Mouse (Mus musculus): Measurements from ENCODE around the gene Ralgps1. TPM values are rescaled to one million over a fixed set of nuclear protein-coding genes. Genes with fewer than 3 reads are reported as not detected.

Ralgps1 gene
- total and polyA plus RNA-seq, 2 experiments from 2014 or later: 20.7 to 69.9 TPM

- Histone ChIP-seq H3K9ac (replicated peaks; ENCODE audit: low read length) (no peak overlapping the region), H3K9me3 (ENCODE audit: low read length) (no peaks in the 10 kb centered on the region), H3K4me1 (ENCODE audit: insufficient read depth, low read length) (peaks cover 5% of the 10 kb centered on the region; the same call in 1 of the 2 replicates), H3K36me3 (ENCODE audit: insufficient read depth, low read length) (no peaks in the 10 kb centered on the region), H3K4me2 (ENCODE audit: low read depth, low read length) (no peak overlapping the region), H3K4me3 (ENCODE audit: low read length) (no peak overlapping the region), H3K27ac (no peak overlapping the region), H3K27me3 (ENCODE audit: insufficient read depth, low read length) (no peaks in the 10 kb centered on the region)
- ATAC-seq: no peak
- no peak for DNase-seq (ENCODE audit: low spot score)
- no peak for TF ChIP-seq CTCF (IDR thresholded peaks at IDR 0.05; ENCODE audit: low read depth)
- 82% methylated on average over 4 of the region's 4 CpGs for WGBS
These were observed 6.6 kb downstream of the Ralgps1 start for GRCm38 (mm10) chr2:33364656-33365055.

- 91% methylated on average over 4 of the region's 4 CpGs for WGBS
- Histone ChIP-seq H3K4me1 (ENCODE audit: insufficient read depth, low read length) (peaks cover 5% of the 10 kb centered on the region; the same call in 1 of the 2 replicates), H3K36me3 (ENCODE audit: insufficient read depth, low read length) (no peaks in the 10 kb centered on the region), H3K4me2 (ENCODE audit: low read depth, low read length) (no peak overlapping the region), H3K9me3 (ENCODE audit: low read length) (no peaks in the 10 kb centered on the region), H3K9ac (replicated peaks; ENCODE audit: low read length) (no peak overlapping the region), H3K27me3 (ENCODE audit: insufficient read depth, low read length) (no peaks in the 10 kb centered on the region), H3K4me3 (ENCODE audit: low read length) (no peak overlapping the region), H3K27ac (no peak overlapping the region)
- TF ChIP-seq CTCF (IDR thresholded peaks at IDR 0.05; ENCODE audit: low read depth): no peak
- ATAC-seq (no peak), DNase-seq (ENCODE audit: low spot score) (no peak)
These were observed 7.4 kb downstream of the Ralgps1 start for GRCm38 (mm10) chr2:33363890-33364289.

GRCm38 (mm10) chr2:33361139-33361716 is 10.1 kb downstream of the Ralgps1 start:
- H3K9me3 ChIP-seq (ENCODE audit: low read length): no peaks in the 10 kb centered on the region
- H3K9ac ChIP-seq (replicated peaks; ENCODE audit: low read length): no peak overlapping the region
- ATAC-seq (no peak), DNase-seq (ENCODE audit: low spot score) (peak; percentile 34)
- no peak overlapping the region for H3K4me2 ChIP-seq (ENCODE audit: low read depth, low read length)
- peaks cover 4% of the 10 kb centered on the region; the same call in 1 of the 2 replicates for H3K4me1 ChIP-seq (ENCODE audit: insufficient read depth, low read length)
- no peak for TF ChIP-seq CTCF (IDR thresholded peaks at IDR 0.05; ENCODE audit: low read depth)
- 62% methylated on average over 9 of the region's 9 CpGs for WGBS
- H3K27ac ChIP-seq: peak overlapping the region; percentile 27; the same call in 1 of the 2 replicates
- H3K27me3 ChIP-seq (ENCODE audit: insufficient read depth, low read length): no peaks in the 10 kb centered on the region
- no peaks in the 10 kb centered on the region for H3K36me3 ChIP-seq (ENCODE audit: insufficient read depth, low read length)
- H3K4me3 ChIP-seq (ENCODE audit: low read length): no peak overlapping the region

- DNase-seq (ENCODE audit: low spot score): no peak
- no peak for TF ChIP-seq CTCF (IDR thresholded peaks at IDR 0.05; ENCODE audit: low read depth)
- H3K4me3 ChIP-seq (ENCODE audit: low read length): no peak overlapping the region
- 71% methylated on average over 3 of the region's 3 CpGs for WGBS
- no peaks in the 10 kb centered on the region for H3K27me3 ChIP-seq (ENCODE audit: insufficient read depth, low read length)
- H3K4me2 ChIP-seq (ENCODE audit: low read depth, low read length): no peak overlapping the region
- H3K27ac ChIP-seq: peak overlapping the region; percentile 27; the same call in 1 of the 2 replicates
- H3K4me1 ChIP-seq (ENCODE audit: insufficient read depth, low read length): peaks cover 2% of the 10 kb centered on the region; the same call in 1 of the 2 replicates
- no peak overlapping the region for H3K9ac ChIP-seq (replicated peaks; ENCODE audit: low read length)
- ATAC-seq: no peak
- no peaks in the 10 kb centered on the region for H3K9me3 ChIP-seq (ENCODE audit: low read length)
- H3K36me3 ChIP-seq (ENCODE audit: insufficient read depth, low read length): no peaks in the 10 kb centered on the region
These were observed 10.7 kb downstream of the Ralgps1 start for GRCm38 (mm10) chr2:33360564-33360963.

- ATAC-seq (no peak), DNase-seq (ENCODE audit: low spot score) (no peak)
- WGBS: 88% methylated on average over 8 of the region's 8 CpGs
- Histone ChIP-seq H3K4me3 (ENCODE audit: low read length) (no peak overlapping the region), H3K4me1 (ENCODE audit: insufficient read depth, low read length) (peaks cover 5% of the 10 kb centered on the region), H3K4me2 (ENCODE audit: low read depth, low read length) (no peak overlapping the region), H3K36me3 (ENCODE audit: insufficient read depth, low read length) (no peaks in the 10 kb centered on the region), H3K27me3 (ENCODE audit: insufficient read depth, low read length) (no peaks in the 10 kb centered on the region), H3K27ac (no peak overlapping the region), H3K9me3 (ENCODE audit: low read length) (no peaks in the 10 kb centered on the region), H3K9ac (replicated peaks; ENCODE audit: low read length) (no peak overlapping the region)
- no peak for TF ChIP-seq CTCF (IDR thresholded peaks at IDR 0.05; ENCODE audit: low read depth)
These were observed 12.1 kb downstream of the Ralgps1 start for GRCm38 (mm10) chr2:33359184-33359583.

GRCm38 (mm10) chr2:33357250-33357838 is 13.9 kb downstream of the Ralgps1 start:
- Histone ChIP-seq H3K4me2 (ENCODE audit: low read depth, low read length) (no peak overlapping the region), H3K36me3 (ENCODE audit: insufficient read depth, low read length) (no peaks in the 10 kb centered on the region), H3K4me3 (ENCODE audit: low read length) (no peak overlapping the region), H3K4me1 (ENCODE audit: insufficient read depth, low read length) (peaks cover 6% of the 10 kb centered on the region), H3K27ac (no peak overlapping the region), H3K9ac (replicated peaks; ENCODE audit: low read length) (no peak overlapping the region), H3K27me3 (ENCODE audit: insufficient read depth, low read length) (no peaks in the 10 kb centered on the region), H3K9me3 (ENCODE audit: low read length) (no peaks in the 10 kb centered on the region)
- ATAC-seq (no peak), DNase-seq (ENCODE audit: low spot score) (no peak)
- no peak for TF ChIP-seq CTCF (IDR thresholded peaks at IDR 0.05; ENCODE audit: low read depth)
- 81% methylated on average over 7 of the region's 7 CpGs for WGBS

- no peaks in the 10 kb centered on the region for H3K27me3 ChIP-seq (ENCODE audit: insufficient read depth, low read length)
- no peaks in the 10 kb centered on the region for H3K9me3 ChIP-seq (ENCODE audit: low read length)
- H3K4me2 ChIP-seq (ENCODE audit: low read depth, low read length): no peak overlapping the region
- peaks cover 9% of the 10 kb centered on the region for H3K4me1 ChIP-seq (ENCODE audit: insufficient read depth, low read length)
- H3K9ac ChIP-seq (replicated peaks; ENCODE audit: low read length): no peak overlapping the region
- WGBS: 32% methylated on average over 6 of the region's 6 CpGs
- no peak overlapping the region for H3K4me3 ChIP-seq (ENCODE audit: low read length)
- H3K27ac ChIP-seq: no peak overlapping the region
- DNase-seq (ENCODE audit: low spot score): peak; percentile 91
- no peaks in the 10 kb centered on the region for H3K36me3 ChIP-seq (ENCODE audit: insufficient read depth, low read length)
- peak; percentile 82 for ATAC-seq
- no peak for TF ChIP-seq CTCF (IDR thresholded peaks at IDR 0.05; ENCODE audit: low read depth)
These were observed 15.7 kb downstream of the Ralgps1 start for GRCm38 (mm10) chr2:33355558-33355957.
